Mouse (Mus musculus) midbrain, embryonic 16.5 days (tissue): ENCODE data around the gene Ndufaf2. TPM values are rescaled to one million over a fixed set of nuclear protein-coding genes. Genes with fewer than 3 reads are reported as not detected.

Experiments
- ATAC-seq: fragments of 200-750 bp; cut with Nextera tagmentation; 2 replicates; pipeline ENCODE4 v1.8.0; 2017; ENCODE audit warnings: moderate TSS enrichment
- H3K27ac ChIP-seq: fragments of 300-500 bp; sonication (generic); 2 replicates; pipeline ENCODE4 v1.5.1; 2014; ENCODE audit warnings: mild to moderate bottlenecking, low read length, mixed read lengths
- H3K27me3 ChIP-seq: fragments of 300-500 bp; sonication (generic); 2 replicates; pipeline ENCODE4 v1.6.1; 2014; ENCODE audit warnings: low read depth, low read length, mixed read lengths; ENCODE audit not compliant: control insufficient read depth, insufficient read depth
- H3K36me3 ChIP-seq: fragments of 300-500 bp; sonication (generic); 2 replicates; pipeline ENCODE4 v1.6.1; 2014; ENCODE audit warnings: mild to moderate bottlenecking, low read length, moderate library complexity, mixed read lengths; ENCODE audit not compliant: control insufficient read depth, insufficient read depth
- H3K4me1 ChIP-seq: fragments of 300-500 bp; sonication (generic); 2 replicates; pipeline ENCODE4 v1.6.1; 2014; ENCODE audit warnings: mild to moderate bottlenecking, low read length, mixed read lengths; ENCODE audit not compliant: control insufficient read depth, insufficient read depth
- H3K4me2 ChIP-seq: fragments of 300-500 bp; sonication (generic); 2 replicates; pipeline ENCODE4 v1.6.1; 2014; ENCODE audit warnings: mild to moderate bottlenecking, low read length, mixed read lengths
- H3K4me3 ChIP-seq: fragments of 300-500 bp; sonication (generic); 2 replicates; pipeline ENCODE4 v1.5.1; 2014; ENCODE audit warnings: low read depth, mild to moderate bottlenecking, low read length, moderate library complexity, mixed read lengths
- H3K9ac ChIP-seq: fragments of 300-500 bp; sonication (generic); 2 replicates; pipeline ENCODE4 v1.6.1; 2014; ENCODE audit warnings: low read depth, low read length, mixed read lengths
- H3K9me3 ChIP-seq: fragments of 300-500 bp; sonication (generic); replicated peaks from 2 replicates; pipeline ENCODE4 v1.6.1; 2014; ENCODE audit warnings: mild to moderate bottlenecking, low read length, mixed read lengths; ENCODE audit not compliant: control insufficient read depth, poor library complexity, severe bottlenecking
- WGBS: fragments of 180-500 bp; shearing (Covaris S2); extraction: QIAGEN DNeasy Blood & Tissue Kit; methylation state at CpG from one replicate; pipeline ENCODE4 v1.1.7; 2014; 5-methylcytosine and 5-hydroxymethylcytosine counted together
- polyA plus RNA-seq: library from polyadenylated mRNA; unstranded; fragments of >200 nt; fragmentation: Nextera tagmentation; extraction: Ambion mirVana; gene quantifications from 2 replicates; pipeline ENCODE4 v1.2.1, GENCODE M21; 2015

Gene Ndufaf2
- polyA plus RNA-seq, 1 experiment from 2014 or later, result 68.5 TPM

DNA sequence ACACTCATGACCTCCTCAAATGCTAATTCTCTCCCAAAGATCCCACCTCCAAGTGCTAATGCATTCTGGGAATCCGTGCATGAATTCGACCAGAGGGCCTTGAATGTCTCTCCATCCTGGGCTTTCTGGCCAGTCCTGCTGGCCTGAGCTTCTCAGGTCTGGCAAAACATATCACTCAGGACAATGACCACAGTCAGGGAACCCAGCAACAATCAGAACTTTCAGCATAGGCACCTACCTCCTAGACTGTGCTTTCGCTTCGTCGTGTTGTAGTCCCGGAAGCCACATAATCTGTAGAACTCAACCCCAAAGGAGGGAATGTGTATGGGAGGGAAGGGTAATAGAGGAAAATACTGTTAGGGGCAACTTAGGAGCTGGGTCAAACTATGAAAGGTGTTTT, 179.0 kb downstream of the Ndufaf2 start:
- Histone ChIP-seq H3K27ac (no peak overlapping the region), H3K4me1 (no peaks in the 10 kb centered on the region), H3K4me3 (no peak overlapping the region), H3K27me3 (no peaks in the 10 kb centered on the region), H3K9me3 (no peaks in the 10 kb centered on the region), H3K4me2 (no peak overlapping the region), H3K36me3 (no peaks in the 10 kb centered on the region), H3K9ac (no peak overlapping the region)
- 94% methylated on average over 6 of the region's 6 CpGs for WGBS
- no peak for ATAC-seq

DNA sequence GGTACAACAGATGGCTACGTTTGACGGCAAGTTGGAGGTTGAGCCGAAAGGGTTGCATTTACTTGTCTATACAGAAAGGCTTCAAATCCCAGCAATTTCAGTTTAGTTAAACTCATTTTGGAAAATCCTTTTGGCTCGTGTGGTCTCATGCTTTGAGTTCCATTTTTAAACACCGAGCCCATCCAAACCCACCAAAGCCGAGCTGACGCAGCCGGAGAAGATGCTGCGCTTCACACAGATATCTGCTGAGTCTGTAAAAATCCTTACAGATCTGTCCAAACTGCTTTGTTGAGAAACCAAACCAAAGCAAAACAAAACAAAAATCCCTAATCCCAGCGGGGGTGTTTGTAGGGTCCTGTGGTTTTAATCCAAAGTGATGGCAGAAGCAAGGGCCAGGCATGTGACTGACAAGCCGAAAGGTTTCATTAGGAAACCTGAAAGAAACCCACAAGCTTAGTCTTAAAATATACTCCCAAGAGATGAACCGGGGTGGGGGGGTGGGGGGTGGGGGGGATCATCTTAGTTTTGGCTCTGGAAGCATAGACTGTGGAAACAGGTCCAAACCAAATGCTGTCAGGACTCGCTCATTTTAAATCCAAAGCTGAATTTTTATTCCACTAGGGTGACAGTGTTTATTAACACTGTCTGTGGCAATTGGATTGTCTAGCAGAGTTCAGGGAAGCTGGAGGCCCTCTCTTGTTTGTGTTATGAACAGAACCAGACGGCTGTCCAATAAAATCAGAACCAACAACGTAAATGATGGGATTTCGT, 181.4 kb downstream of the Ndufaf2 start:
- WGBS, result 78% methylated on average over 16 of the region's 16 CpGs
- Histone ChIP-seq H3K27me3 (no peaks in the 10 kb centered on the region), H3K27ac (no peak overlapping the region), H3K4me2 (no peak overlapping the region), H3K4me1 (no peaks in the 10 kb centered on the region), H3K36me3 (no peaks in the 10 kb centered on the region), H3K9me3 (no peaks in the 10 kb centered on the region), H3K9ac (no peak overlapping the region), H3K4me3 (no peak overlapping the region)
- no peak for ATAC-seq

DNA sequence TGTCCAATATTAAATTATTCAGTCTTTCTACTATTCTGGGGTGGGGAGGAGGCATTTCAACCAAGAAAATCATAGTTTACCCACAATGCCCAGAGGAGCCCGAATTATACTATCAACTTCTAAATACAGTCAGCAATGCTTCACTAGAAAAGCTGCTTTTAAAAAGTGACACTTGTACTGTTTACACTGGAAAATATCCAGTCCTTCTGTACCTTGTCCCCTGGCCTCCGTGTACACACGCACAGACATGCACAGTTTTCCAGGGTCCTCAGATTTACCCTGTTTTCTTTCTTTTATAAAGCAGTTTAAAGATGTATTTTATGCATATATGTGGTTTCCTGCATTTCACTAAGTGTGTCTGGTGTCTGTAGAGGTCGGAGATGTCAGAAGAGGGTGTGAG, 186.0 kb downstream of the Ndufaf2 start:
- WGBS, result 91% methylated on average over 4 of the region's 4 CpGs
- Histone ChIP-seq H3K4me2 (no peak overlapping the region), H3K9ac (no peak overlapping the region), H3K27ac (no peak overlapping the region), H3K36me3 (no peaks in the 10 kb centered on the region), H3K27me3 (no peaks in the 10 kb centered on the region), H3K4me1 (peaks cover 8% of the 10 kb centered on the region), H3K9me3 (no peaks in the 10 kb centered on the region), H3K4me3 (no peak overlapping the region)
- no peak for ATAC-seq

DNA sequence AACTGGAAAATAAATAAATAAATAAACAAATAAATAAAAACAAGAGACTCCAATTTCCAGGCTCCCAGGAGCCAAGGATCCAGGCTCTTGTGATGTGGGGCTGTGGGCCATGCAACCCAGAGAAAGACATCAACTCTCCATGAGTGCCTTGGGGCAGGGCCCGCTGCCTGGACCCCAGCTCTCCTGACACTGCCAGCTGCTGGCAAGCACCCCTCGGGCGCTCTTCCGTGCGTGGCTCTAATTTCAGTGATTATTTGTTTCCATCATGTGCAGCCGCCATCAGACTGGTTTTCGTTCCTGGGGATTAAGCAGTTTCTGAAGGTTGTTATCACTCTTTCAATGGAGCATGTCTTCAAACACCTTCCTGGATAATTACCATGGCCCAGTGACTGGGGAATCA, 186.6 kb downstream of the Ndufaf2 start:
- no peak for ATAC-seq
- peaks cover 8% of the 10 kb centered on the region for H3K4me1 ChIP-seq
- no peak overlapping the region for H3K4me2 ChIP-seq
- H3K9me3 ChIP-seq, result no peaks in the 10 kb centered on the region
- WGBS, result 39% methylated on average over 7 of the region's 7 CpGs
- no peak overlapping the region for H3K4me3 ChIP-seq
- no peaks in the 10 kb centered on the region for H3K27me3 ChIP-seq
- no peak overlapping the region for H3K27ac ChIP-seq
- no peaks in the 10 kb centered on the region for H3K36me3 ChIP-seq
- no peak overlapping the region for H3K9ac ChIP-seq

DNA sequence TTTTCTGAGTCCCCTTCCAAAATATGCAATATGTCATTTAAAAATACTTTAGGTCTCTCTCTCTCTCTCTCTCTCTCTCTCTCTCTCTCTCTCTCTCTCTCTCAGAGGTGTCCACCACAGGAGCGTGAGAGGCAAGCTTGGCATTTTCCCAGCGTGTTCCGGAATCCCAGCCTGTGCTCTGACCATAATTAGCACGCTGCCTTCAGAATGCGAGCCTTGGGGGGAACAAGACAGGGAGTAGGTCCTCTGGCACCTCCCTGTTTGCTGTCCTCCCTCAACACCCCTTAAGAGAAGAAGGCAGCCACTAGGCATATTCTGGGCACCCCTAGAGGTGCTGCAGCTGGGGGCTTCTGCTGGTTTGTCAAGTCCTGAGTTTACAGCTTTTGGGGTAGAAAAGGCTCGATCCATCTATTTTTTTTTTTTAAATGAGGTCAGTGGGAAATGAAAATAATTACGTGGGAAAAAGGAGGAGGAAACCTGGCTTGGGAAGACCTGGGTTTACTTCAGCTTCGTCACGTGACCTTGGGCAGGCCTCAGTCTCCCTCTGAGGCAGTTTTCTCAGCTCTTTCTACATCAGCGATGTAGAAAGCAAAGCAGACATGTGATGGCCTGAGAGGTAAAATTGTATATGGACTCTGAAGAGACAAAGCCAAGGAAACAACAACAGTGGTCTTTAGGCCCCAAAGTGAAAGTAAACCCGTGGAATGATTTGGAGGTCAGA, 187.8 kb downstream of the Ndufaf2 start:
- no peak overlapping the region for H3K9ac ChIP-seq
- no peak overlapping the region for H3K27ac ChIP-seq
- H3K36me3 ChIP-seq, result no peaks in the 10 kb centered on the region
- H3K4me1 ChIP-seq, result peaks cover 8% of the 10 kb centered on the region
- H3K4me2 ChIP-seq, result peak overlapping the region; percentile 30; the same call in 1 of the 2 replicates
- no peaks in the 10 kb centered on the region for H3K9me3 ChIP-seq
- 54% methylated on average over 11 of the region's 11 CpGs for WGBS
- no peaks in the 10 kb centered on the region for H3K27me3 ChIP-seq
- ATAC-seq, result peak; percentile 49
- no peak overlapping the region for H3K4me3 ChIP-seq

DNA sequence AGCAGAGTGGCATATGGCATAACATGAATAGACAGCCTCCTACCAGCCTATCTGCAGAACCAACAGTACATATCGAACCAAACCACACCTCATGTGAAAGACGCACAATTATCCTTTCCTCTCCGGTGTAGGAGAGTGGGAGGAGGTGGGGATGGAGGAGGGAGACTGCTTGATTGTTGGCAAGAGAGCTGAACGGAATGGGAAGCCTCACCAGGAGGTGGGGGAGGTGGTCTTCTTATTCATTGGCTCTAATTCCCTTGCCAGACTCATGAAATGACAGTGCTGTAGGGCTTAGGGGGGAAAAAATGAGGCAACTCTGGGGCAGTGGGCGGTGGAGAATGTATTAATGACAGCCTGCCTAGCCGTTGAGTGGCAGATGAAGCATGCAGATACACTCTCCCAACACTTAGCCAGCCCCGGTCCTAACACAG, 188.4 kb downstream of the Ndufaf2 start:
- Histone ChIP-seq H3K4me1 (peaks cover 8% of the 10 kb centered on the region), H3K9ac (no peak overlapping the region), H3K4me3 (no peak overlapping the region), H3K4me2 (peak overlapping the region; percentile 30), H3K27me3 (no peaks in the 10 kb centered on the region), H3K9me3 (no peaks in the 10 kb centered on the region), H3K36me3 (no peaks in the 10 kb centered on the region), H3K27ac (no peak overlapping the region)
- WGBS, result 5% methylated on average over 7 of the region's 7 CpGs
- ATAC-seq, result peak; percentile 79

DNA sequence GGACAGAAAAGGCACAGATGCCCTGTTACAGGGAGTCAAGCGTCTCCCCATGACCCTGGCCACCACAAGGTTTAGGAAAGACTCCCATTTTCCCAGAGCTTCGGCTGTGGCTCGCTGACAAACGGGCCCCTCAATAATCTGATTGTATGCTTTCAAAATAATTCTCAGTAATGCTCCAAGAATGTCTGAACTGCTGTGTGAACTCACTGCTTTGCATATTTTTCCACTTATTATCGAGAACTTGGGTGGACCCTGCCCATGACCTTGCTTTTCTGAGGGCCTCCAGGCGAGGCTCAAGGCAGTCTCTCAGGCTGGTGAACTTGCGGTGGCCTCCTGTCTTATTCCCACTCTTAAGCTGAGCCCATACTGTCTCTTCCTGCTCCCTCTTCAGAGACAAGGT, 193.8 kb downstream of the Ndufaf2 start:
- Histone ChIP-seq H3K27ac (no peak overlapping the region), H3K27me3 (no peaks in the 10 kb centered on the region)

DNA sequence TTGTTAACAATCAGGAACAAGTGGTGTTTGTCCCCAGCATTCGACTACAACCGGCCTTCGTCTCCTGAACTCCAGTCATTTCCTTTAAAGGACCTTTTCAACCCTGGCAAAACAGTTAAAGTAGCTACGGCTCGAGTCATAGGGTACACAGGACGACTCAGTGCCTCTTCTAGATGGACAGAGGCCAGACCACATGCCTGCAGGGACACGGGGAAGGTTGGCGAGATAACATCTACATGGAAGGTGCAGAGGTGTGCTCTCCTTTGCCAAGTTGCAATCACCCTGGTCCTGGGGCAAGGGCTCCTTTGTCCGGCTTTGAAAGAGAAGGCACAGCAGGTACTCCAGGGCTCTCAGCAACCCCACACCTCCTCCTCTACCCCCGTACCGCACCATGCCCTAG, 195.0 kb downstream of the Ndufaf2 start:
- no peaks in the 10 kb centered on the region for H3K27me3 ChIP-seq
- 55% methylated on average over 11 of the region's 11 CpGs for WGBS
- no peaks in the 10 kb centered on the region for H3K9me3 ChIP-seq
- H3K4me1 ChIP-seq, result no peaks in the 10 kb centered on the region
- no peak overlapping the region for H3K4me2 ChIP-seq
- no peak overlapping the region for H3K9ac ChIP-seq
- no peak overlapping the region for H3K4me3 ChIP-seq
- H3K36me3 ChIP-seq, result no peaks in the 10 kb centered on the region
- no peak overlapping the region for H3K27ac ChIP-seq
- no peak for ATAC-seq

More for the DNA sequence above, 193.8 kb downstream of the Ndufaf2 start:
- Histone ChIP-seq H3K4me1 (no peaks in the 10 kb centered on the region; the same call in 1 of the 2 replicates), H3K4me3 (no peak overlapping the region), H3K4me2 (no peak overlapping the region), H3K36me3 (no peaks in the 10 kb centered on the region), H3K9me3 (no peaks in the 10 kb centered on the region), H3K9ac (no peak overlapping the region)
- WGBS, result 63% methylated on average over 7 of the region's 7 CpGs
- ATAC-seq, result no peak

DNA sequence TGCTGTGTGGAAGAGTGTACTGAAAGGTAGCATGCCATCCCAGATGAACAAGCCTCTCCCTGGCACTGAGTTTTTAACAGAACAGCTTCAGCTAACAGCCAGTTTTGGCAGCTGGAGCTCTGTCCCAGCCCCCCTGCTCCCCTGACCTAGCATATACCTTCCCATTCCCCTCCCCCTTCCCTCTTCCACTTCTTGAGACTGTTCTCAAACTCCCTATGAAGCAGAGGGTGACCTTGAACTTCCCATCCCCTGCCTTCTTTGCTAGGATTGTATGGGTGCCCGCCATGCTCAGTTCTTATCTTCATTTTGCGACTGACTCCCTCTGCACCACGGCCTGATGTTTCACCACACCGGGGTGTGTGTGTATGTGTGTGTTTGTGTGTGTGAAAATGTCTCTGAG, 195.7 kb downstream of the Ndufaf2 start:
- WGBS, result 73% methylated on average over 4 of the region's 4 CpGs

More for the DNA sequence above, 195.7 kb downstream of the Ndufaf2 start:
- Histone ChIP-seq H3K4me3 (no peak overlapping the region), H3K4me2 (no peak overlapping the region), H3K36me3 (no peaks in the 10 kb centered on the region), H3K27ac (no peak overlapping the region), H3K4me1 (no peaks in the 10 kb centered on the region), H3K27me3 (no peaks in the 10 kb centered on the region), H3K9ac (no peak overlapping the region), H3K9me3 (no peaks in the 10 kb centered on the region)
- no peak for ATAC-seq
